Mouse (Mus musculus): ENCODE data around the gene 6030498E09Rik. TPM values are rescaled to one million over a fixed set of nuclear protein-coding genes. Genes with fewer than 3 reads are reported as not detected.

6030498E09Rik gene
- not detected for polyA plus RNA-seq (2014; fragmentation: Illumina TruSeq; extraction: RNeasy Lipid Tissue Mini Kit (QIAGEN cat#74804); ENCODE audit: insufficient read depth, low read depth, low replicate concordance)

DNA sequence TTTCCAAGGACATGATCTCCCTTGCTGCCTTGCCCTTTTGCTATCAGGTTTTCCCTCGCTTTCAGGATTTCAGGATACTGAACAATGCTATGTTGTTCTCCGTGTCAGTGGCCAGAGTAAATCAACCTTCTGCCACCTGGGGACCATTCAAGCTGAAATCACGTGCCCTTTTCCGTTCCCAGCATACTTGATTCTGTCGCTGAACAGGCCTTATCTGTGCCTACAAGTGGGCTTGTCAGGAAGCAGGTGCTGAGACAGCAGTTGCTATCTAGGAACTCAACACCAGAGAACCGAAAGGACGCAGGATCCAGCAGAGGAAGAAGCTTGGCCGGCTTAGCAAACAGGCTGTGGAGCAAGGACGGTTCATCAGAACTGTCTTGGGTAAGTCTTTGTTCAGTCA is at the start of gene 6030498E09Rik:
Gene 6030498E09Rik, plus strand, starts transcription at position 194 of the 400 bp plus-strand sequence.

Other genes with a start within 250 kb of the 6030498E09Rik start
- gene Cul4b, start 196.5 kb upstream of the 6030498E09Rik start, polyA plus RNA-seq (2014; fragmentation: Illumina TruSeq; extraction: RNeasy Lipid Tissue Mini Kit (QIAGEN cat#74804); ENCODE audit: insufficient read depth, low read depth, low replicate concordance): 8.5 TPM
- 50.3 TPM for gene Mcts1, start 172.1 kb upstream of the 6030498E09Rik start, polyA plus RNA-seq (2014; fragmentation: Illumina TruSeq; extraction: RNeasy Lipid Tissue Mini Kit (QIAGEN cat#74804); ENCODE audit: insufficient read depth, low read depth, low replicate concordance)
- 45.2 TPM for gene C1galt1c1, start 137.6 kb upstream of the 6030498E09Rik start, polyA plus RNA-seq (2014; fragmentation: Illumina TruSeq; extraction: RNeasy Lipid Tissue Mini Kit (QIAGEN cat#74804); ENCODE audit: insufficient read depth, low read depth, low replicate concordance)

All from lung, adult 10 weeks (tissue).